Mouse (Mus musculus) gastrocnemius, postnatal 10 days (tissue): ENCODE data around the gene Megf8. TPM values are rescaled to one million over a fixed set of nuclear protein-coding genes. Genes with fewer than 3 reads are reported as not detected.

Experiments used
- DNase-seq: peaks from one replicate; pipeline ENCODE4 v3.0.0; 2021; ENCODE audit warnings: mixed read lengths
- total RNA-seq, 2 experiments: library from RNA; stranded (reverse); gene quantifications; 2 replicates each; pipeline ENCODE4 v1.2.3; 2021

The Megf8 gene
- total RNA-seq, 2 experiments from 2014 or later, result 24.0 to 27.2 TPM

DNA sequence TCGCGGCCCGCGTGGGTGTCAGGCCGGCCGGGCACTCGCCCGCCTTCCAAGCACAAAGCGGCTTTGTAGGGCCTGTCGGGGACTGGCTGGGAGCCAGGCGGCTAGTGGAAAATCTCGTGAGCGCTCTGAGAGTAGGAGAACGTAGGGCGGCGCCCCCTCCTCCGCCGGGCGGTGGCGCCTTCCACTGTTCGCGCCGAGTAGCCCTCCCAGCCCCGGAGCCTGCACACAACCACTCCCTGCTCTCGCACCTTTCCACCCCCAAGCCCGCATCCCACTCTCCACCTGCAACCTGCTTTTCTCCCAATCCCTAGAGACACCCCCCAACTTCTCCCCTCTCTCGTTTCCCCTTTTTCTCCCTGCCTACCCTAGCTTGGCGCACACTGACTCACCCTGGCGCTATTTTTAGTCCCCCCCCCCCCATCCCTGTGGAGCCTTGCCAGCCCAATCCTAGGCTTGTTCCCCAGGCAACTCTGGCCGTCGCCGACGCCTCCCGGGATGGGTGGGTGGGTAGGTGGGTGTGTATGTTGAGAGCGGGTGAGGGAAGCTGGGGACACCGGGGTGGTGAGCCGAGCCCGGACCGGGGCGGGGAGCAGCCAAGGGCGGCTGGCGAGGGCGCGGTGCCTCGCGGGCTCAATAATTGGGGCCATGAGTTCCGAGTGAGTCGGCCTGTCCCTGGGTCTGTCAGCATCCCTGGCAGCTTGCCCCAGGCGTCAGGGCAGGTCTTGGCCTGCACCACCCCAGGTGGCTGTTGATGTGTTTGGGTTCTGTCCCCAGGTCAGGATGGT, 37.7 kb upstream of the Megf8 start:
- DNase-seq, result peak; percentile 88

DNA sequence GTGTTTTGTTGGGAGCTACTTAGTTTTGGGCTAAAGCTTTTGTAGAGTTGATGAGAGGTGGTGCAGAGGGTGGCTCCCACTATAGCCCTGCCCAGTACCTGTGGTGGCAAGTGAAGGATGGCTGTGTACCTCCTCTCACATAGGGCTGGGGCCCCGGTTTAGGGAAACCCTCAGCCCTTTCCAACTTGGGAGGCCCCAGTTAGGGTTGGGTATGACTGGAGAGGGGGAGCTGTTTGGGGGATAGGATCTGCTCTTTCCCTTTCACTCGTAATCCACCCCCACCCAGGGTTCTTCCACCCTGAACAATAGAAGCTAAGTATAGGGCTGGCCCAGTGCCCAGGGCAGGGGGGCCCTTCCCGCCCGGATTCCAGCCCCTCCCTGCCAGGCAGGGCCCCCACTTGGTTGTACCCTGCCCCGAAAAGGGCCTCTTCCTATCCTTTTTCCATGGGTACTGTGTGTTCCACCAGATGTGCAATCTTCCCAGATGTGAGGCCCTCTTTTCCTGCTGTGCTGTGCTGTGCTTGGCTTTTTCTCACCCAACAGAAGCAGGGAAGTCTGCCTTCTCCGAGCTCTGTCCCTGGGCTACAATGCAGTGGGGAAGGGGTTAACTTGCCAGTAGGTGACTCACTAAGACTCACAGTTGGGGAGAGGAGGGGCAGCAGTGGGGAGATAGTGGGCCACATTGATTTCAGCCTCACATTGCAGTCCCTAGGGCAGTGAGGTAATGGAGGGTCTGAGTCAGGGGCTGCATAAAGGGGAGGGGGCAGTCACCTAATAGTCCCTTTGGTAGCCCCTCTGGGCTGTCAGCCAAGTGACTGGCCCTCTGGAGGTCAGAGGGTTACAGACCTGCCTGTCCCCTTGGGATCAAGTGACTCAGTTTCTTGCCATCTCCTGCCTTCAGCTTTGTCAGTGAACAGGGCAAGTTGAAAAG, 36.8 kb upstream of the Megf8 start:
- DNase-seq, result peak; percentile 59

DNA sequence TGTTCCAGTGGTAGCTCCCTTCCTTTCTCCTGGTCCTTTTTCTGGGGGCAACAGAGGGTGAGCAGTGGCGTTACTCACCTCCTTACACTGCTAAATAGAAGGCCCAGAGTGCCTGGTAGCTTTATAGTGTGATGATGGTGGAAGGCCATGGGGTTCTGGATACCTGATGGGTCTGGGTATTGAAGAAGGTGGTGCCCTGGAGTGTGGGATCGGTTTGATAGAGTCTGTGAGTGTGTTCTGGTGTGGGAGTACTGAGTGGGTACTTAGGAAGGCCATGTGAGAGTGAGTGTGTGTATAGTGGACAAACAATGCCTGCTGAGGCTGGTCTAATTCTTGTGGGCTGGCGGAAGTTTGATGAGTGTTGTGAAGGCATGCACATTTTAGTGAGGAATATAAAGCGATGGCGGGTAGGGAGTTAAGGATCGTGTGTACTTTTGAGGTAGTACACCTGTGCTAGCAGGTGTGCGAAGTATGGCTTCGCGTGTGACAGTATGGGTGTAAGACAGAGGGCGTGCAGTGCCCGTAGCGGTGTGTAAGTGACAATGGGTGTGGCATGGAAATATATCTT, 35.7 kb upstream of the Megf8 start:
- no peak for DNase-seq

GRCm38 (mm10) chr7:25281734-25282601, 35.0 kb upstream of the Megf8 start:
- peak; percentile 99 for DNase-seq

GRCm38 (mm10) chr7:25282731-25283211, 34.2 kb upstream of the Megf8 start:
- no peak for DNase-seq

DNA sequence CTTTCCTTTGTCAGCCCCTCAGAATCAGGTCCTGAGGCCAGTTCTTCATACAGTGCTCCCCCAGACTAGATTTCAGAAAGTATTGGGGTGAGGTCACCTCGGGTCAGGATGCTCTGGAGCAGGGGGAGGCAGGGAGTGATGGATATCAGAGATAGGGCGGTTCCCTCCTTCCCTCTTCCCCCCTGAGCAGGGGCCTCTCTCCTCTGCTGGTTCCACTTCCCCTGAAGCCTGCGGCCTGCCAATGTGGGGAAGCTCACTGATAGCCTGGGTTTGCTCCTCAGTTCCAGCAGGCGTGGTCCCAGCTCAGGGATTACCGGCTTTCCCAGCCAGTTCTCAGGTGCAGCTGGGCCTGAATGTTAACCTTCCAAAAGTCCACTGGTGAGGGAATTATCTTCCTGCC, 33.3 kb upstream of the Megf8 start:
- DNase-seq, result no peak

DNA sequence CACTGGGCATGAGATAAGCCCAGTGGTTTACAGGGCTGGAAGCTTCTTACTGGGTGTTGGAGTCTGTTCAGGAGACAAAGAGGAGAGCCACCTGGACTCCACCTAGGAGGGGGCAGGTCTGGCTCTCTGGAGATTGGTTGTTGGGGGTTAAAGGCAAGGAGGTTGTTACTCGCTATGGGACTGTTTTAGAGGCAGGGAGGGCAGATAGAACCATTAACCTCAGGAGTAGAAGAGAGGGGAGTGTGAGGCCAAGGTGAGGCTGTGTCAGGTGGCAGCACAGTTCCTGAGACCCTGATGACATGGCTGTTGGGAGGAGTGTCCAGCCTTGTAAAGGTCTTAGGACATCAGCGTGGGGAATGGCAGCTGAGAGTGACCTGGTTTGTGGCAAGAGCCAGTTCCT, 32.8 kb upstream of the Megf8 start:
- no peak for DNase-seq

- DNase-seq, result no peak
Observed at GRCm38 (mm10) chr7:25284766-25285165, 32.2 kb upstream of the Megf8 start.

GRCm38 (mm10) chr7:25285511-25286238, 31.3 kb upstream of the Megf8 start:
- DNase-seq, result no peak

DNA sequence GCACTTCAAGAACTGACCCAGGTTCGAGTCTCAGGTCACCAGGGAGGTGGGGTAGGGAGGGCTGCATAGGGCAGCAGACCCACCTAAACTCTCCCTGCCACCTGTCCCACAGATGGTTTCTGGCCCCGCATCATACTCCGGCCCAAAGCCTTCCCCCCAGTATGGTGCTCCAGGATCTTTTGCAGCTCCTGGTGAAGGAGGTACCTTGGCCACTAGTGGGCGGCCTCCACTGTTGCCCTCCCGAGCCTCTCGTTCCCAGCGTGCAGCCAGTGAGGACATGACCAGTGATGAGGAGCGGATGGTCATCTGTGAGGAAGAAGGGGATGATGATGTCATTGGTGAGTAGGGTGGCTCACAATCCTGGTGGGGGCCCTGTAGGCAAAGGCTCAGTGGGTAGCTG, 30.0 kb upstream of the Megf8 start:
- no peak for DNase-seq

- no peak for DNase-seq
Observed at GRCm38 (mm10) chr7:25288011-25288410, 29.0 kb upstream of the Megf8 start.

- no peak for DNase-seq
Observed at GRCm38 (mm10) chr7:25288721-25289120, 28.2 kb upstream of the Megf8 start.

DNA sequence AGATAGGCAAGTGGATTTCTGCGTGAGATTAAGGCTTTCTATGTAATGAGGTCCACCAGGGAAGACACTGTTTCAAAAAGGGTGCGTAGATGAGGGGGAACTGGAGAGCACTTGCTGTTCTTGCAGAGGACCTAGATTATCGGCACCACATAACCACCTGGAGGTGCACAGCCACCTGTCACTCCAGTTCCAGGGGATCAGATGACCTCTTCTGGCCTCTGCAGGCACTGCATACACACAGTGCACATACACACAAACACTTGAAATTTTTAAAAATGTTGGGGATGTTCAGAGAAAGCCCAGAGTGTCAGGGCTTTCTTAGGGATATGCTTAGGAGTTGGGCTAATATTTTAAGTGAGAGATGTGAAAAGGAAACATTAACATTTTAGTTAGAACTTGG, 27.0 kb upstream of the Megf8 start:
- no peak for DNase-seq

DNA sequence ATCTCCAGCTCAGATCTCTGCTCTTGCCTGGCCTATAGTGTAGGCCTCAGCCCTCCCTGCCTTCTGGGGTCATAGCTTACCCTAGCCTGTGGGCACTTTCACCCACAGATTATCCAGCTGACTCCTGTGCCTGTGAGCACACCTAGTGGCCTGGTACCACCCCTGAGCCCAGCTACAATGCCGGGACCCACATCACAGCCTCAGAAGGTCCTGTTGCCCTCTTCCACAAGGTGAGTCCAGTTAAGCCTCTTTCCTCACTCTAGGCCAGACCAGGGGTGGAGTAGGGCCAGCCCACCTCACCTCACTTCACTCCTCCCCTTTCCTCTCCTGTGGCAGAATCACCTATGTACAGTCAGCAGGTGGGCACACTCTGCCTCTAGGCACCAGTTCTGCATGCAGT, 26.5 kb upstream of the Megf8 start:
- DNase-seq, result no peak

GRCm38 (mm10) chr7:25290911-25291310, 26.1 kb upstream of the Megf8 start:
- peak; percentile 61 for DNase-seq

GRCm38 (mm10) chr7:25292107-25292506, 24.9 kb upstream of the Megf8 start:
- DNase-seq, result no peak

DNA sequence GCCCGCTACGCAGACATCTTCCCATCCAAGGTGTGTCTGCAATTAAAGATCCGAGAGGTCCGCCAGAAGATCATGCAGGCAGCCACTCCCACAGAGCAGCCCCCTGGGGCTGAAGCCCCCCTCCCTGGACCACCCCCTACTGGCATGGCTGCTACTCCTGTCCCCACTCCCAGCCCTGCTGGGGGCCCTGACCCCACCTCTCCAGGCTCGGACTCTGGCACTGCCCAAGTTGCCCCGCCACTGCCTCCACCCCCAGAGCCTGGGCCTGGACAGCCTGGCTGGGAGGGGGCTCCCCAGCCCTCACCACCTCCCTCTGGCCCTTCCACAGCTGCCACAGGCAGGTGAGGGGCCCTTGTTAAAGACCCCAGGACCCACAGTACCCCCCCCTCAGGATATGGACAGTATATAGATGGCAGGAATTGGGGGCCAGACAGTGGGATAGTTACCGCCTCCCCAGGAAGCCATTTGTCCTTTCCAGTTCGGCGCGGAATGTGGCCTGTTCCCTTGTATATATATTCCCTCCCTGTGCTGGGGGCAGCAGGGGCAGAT, 23.7 kb upstream of the Megf8 start:
- DNase-seq, result peak; percentile 5

GRCm38 (mm10) chr7:25294495-25294894, 22.5 kb upstream of the Megf8 start:
- no peak for DNase-seq

DNA sequence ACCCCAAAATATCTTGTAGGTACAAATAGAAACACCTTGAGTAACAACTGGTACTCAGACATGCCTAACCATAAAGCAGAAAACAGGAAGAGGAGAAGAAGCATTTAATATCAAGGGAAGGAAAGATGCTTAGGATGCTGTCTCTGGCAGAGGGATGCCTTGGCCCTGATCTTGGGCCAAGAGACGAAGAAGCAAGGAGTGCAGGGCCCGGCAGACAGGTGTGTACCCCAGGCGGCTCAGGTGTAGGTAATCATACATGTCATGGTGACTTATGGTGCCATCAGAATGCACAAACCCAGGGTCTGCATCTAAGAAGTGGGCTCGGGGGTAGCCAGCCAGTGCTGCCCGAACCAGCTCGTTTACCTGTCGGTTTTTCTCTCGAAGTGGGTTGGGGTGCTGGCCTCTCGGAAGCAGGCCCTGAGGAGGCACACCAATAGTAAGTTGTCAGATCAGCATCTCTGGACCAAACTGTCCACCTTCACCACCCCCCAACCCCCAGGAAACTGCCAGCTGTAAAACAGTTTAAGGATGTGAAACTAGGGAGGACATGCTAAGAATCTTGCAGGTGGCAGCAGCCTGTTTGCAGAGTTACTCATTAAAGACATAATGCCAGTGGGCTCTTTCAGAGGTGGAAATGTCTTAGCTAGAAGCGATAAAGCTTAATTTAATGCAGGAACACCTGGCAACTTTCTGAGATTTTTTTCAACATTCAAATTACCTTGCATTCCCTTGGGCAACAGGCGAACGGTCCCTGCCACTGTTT, 21.8 kb upstream of the Megf8 start:
- DNase-seq, result no peak

DNA sequence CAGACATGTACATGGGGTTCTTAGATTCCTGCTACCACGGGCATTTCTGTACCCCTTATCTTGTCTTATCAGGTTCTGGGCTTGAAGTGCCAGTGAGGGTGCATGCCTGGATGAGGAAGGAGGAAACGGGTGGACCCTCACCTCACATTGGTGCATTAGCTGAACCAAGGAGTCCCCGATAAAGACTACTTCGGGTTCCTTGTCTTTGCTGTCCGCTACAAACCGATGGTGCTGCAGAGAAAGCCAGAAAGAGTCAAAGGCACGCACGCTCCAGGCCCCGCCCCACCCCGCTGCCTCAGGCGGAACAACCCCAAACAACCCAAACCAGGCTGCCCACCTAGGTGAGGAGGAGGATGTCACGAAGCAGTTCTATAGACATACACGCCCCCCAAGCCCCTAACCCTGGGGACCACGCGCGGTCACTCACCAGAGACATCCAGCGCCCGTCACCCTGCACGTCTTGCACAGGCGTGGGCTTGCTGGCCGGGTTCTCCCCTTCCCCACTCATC, 20.0 kb upstream of the Megf8 start:
- DNase-seq, result no peak
